Mouse (Mus musculus) lung, adult 2 months (tissue): ENCODE data around the gene Gm20388.

ENCODE experiments used
- CTCF ChIP-seq: fragments of 200-500 bp; IDR thresholded peaks from 2 replicates; pipeline ENCODE4 v1.5.1; 2011; ENCODE audit warnings: mild to moderate bottlenecking, low read length, control low read depth; ENCODE audit not compliant: insufficient read depth
- POLR2A ChIP-seq: fragments of 200-500 bp; IDR thresholded peaks from 2 replicates; pipeline ENCODE4 v1.6.1; 2011; ENCODE audit warnings: low read depth, mild to moderate bottlenecking, control low read depth, low read length, borderline replicate concordance; ENCODE audit errors: extremely low read depth

DNA sequence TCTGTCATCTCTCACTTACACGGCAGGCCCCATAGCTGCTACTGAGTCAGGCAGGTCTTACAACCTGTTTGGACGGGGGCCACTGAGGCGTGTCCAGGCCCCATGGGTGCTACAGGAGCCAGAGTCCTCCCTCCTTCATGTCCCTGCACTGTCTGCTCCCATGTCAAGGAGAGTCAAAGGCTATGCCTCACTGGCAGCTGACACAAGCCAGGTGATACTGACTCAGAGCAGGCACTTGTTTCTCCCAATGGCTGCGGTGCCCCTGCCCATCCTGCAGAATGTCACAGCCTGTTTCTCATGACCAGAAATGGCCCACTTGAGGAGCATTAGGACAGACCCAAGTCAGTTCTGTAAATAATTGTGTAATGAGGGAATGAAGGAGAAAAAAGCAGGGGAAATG, 2229.8 kb downstream of the Gm20388 start:
- TF ChIP-seq POLR2A (no peak), CTCF (no peak)
